Mouse (Mus musculus): ENCODE results near the gene Zfp830. TPM values are rescaled to one million over a fixed set of nuclear protein-coding genes. Genes with fewer than 3 reads are reported as not detected.

Gene Zfp830
- total RNA-seq (2021) = 10 to 100 TPM; 12.8 to 15.1 TPM
- polyA plus RNA-seq (2012; rRNA removed) = 4.4 and 5.7 TPM in 2 replicates
- long read RNA-seq, transcript Zfp830-201 (1 exons, 1,591 nt) = major isoform, 10 of 10 reads
- long read RNA-seq, partial matches to known transcripts = 0 of 10 reads
- long read RNA-seq, other reads (novel, unspliced or antisense) = 0 of 10 reads

- H3K79me2 ChIP-seq (replicated peaks; ENCODE audit: control insufficient read depth, insufficient read depth, low read length) = no peaks in the 10 kb centered on the region
- H3K36me3 ChIP-seq (ENCODE audit: control insufficient read depth, insufficient read depth, low read length) = peaks cover 10% of the 10 kb centered on the region
- peak within 1 kb of the TSS; percentile 84 for H3K9ac ChIP-seq (ENCODE audit: low read depth, low read length)
- peak within 1 kb of the TSS; percentile 98 for H3K4me3 ChIP-seq
- WGBS = under 1% methylated on average over 44 of the region's 44 CpGs
- H3K27ac ChIP-seq = peak within 1 kb of the TSS; percentile 87
- peak; percentile 95 for DNase-seq
- H3K27me3 ChIP-seq (ENCODE audit: control insufficient read depth, insufficient read depth, low read length) = no peaks in the 10 kb centered on the region
- H3K4me1 ChIP-seq (ENCODE audit: control insufficient read depth, insufficient read depth, low read length) = peaks cover 4% of the 10 kb centered on the region
- TF ChIP-seq POLR2A (IDR thresholded peaks at IDR 0.05; ENCODE audit: insufficient read depth, low read depth, low read length) (peak; percentile 99), EP300 (IDR thresholded peaks at IDR 0.05; ENCODE audit: insufficient read depth, low read depth, low read length) (0 out of 2 replicates have a peak, but pooled peaks have one; percentile 19), CTCF (IDR thresholded peaks at IDR 0.05) (no peak)
- intact Hi-C loops (cut with DNase I) = loop anchor here (1.0 to 10.0 kb wide), 4 partner anchors 17 to 531 kb away; partner anchors contain the start of genes Ap2b1, Fndc8, Lig3 and Rad51d
These were observed at the start of gene Zfp830, which contains the start of gene Cct6b for GRCm38 (mm10) chr11:82763742-82764437. TSS of gene Zfp830 (plus strand) at chr11:82764345. TSS of gene Cct6b (minus strand) at chr11:82764321.

- Histone ChIP-seq H3K27me3 (ENCODE audit: control insufficient read depth, insufficient read depth, low read length) (no peaks in the 10 kb centered on the region), H3K9ac (ENCODE audit: low read depth, low read length) (no peak overlapping the region), H3K4me3 (no peak overlapping the region), H3K4me1 (ENCODE audit: control insufficient read depth, insufficient read depth, low read length) (no peaks in the 10 kb centered on the region), H3K36me3 (ENCODE audit: control insufficient read depth, insufficient read depth, low read length) (no peaks in the 10 kb centered on the region), H3K79me2 (replicated peaks; ENCODE audit: control insufficient read depth, insufficient read depth, low read length) (no peaks in the 10 kb centered on the region), H3K27ac (no peak overlapping the region)
- TF ChIP-seq EP300 (IDR thresholded peaks at IDR 0.05; ENCODE audit: insufficient read depth, low read depth, low read length) (no peak), CTCF (IDR thresholded peaks at IDR 0.05) (no peak), POLR2A (IDR thresholded peaks at IDR 0.05; ENCODE audit: insufficient read depth, low read depth, low read length) (no peak)
- 71% methylated on average over 12 of the region's 12 CpGs for WGBS
- intact Hi-C loops (cut with DNase I) = no loop called here
- DNase-seq = no peak
These were observed 44.9 kb upstream of the Zfp830 start for GRCm38 (mm10) chr11:82719294-82719693.

GRCm38 (mm10) chr11:82726862-82727261 is 37.3 kb upstream of the Zfp830 start:
- 89% methylated on average over 2 of the region's 2 CpGs for WGBS
- Histone ChIP-seq H3K9ac (ENCODE audit: low read depth, low read length) (no peak overlapping the region), H3K27me3 (ENCODE audit: control insufficient read depth, insufficient read depth, low read length) (no peaks in the 10 kb centered on the region), H3K4me3 (no peak overlapping the region), H3K27ac (no peak overlapping the region), H3K36me3 (ENCODE audit: control insufficient read depth, insufficient read depth, low read length) (no peaks in the 10 kb centered on the region), H3K79me2 (replicated peaks; ENCODE audit: control insufficient read depth, insufficient read depth, low read length) (no peaks in the 10 kb centered on the region), H3K4me1 (ENCODE audit: control insufficient read depth, insufficient read depth, low read length) (no peaks in the 10 kb centered on the region)
- DNase-seq = no peak
- intact Hi-C loops (cut with DNase I) = no loop called here
- no peak for TF ChIP-seq CTCF (IDR thresholded peaks at IDR 0.05)
- TF ChIP-seq EP300 (IDR thresholded peaks at IDR 0.05; ENCODE audit: insufficient read depth, low read depth, low read length) = no peak
- TF ChIP-seq POLR2A (IDR thresholded peaks at IDR 0.05; ENCODE audit: insufficient read depth, low read depth, low read length) = no peak

GRCm38 (mm10) chr11:82734227-82734626 is 29.9 kb upstream of the Zfp830 start:
- TF ChIP-seq POLR2A (IDR thresholded peaks at IDR 0.05; ENCODE audit: insufficient read depth, low read depth, low read length) = no peak
- peak; percentile 27 for TF ChIP-seq CTCF (IDR thresholded peaks at IDR 0.05)
- no peak for TF ChIP-seq EP300 (IDR thresholded peaks at IDR 0.05; ENCODE audit: insufficient read depth, low read depth, low read length)
- no peak for DNase-seq
- no peaks in the 10 kb centered on the region for H3K27me3 ChIP-seq (ENCODE audit: control insufficient read depth, insufficient read depth, low read length)
- H3K27ac ChIP-seq = no peak overlapping the region
- H3K4me1 ChIP-seq (ENCODE audit: control insufficient read depth, insufficient read depth, low read length) = no peaks in the 10 kb centered on the region
- H3K9ac ChIP-seq (ENCODE audit: low read depth, low read length) = no peak overlapping the region
- H3K4me3 ChIP-seq = no peak overlapping the region
- no peaks in the 10 kb centered on the region for H3K36me3 ChIP-seq (ENCODE audit: control insufficient read depth, insufficient read depth, low read length)
- H3K79me2 ChIP-seq (replicated peaks; ENCODE audit: control insufficient read depth, insufficient read depth, low read length) = no peaks in the 10 kb centered on the region
- intact Hi-C loops (cut with DNase I) = no loop called here

GRCm38 (mm10) chr11:82739006-82739405 is 25.1 kb upstream of the Zfp830 start:
- no peak overlapping the region for H3K9ac ChIP-seq (ENCODE audit: low read depth, low read length)
- DNase-seq = no peak
- H3K27ac ChIP-seq = no peak overlapping the region
- H3K4me1 ChIP-seq (ENCODE audit: control insufficient read depth, insufficient read depth, low read length) = no peaks in the 10 kb centered on the region
- no peak for TF ChIP-seq CTCF (IDR thresholded peaks at IDR 0.05)
- no peak for TF ChIP-seq POLR2A (IDR thresholded peaks at IDR 0.05; ENCODE audit: insufficient read depth, low read depth, low read length)
- TF ChIP-seq EP300 (IDR thresholded peaks at IDR 0.05; ENCODE audit: insufficient read depth, low read depth, low read length) = no peak
- no peak overlapping the region for H3K4me3 ChIP-seq
- H3K79me2 ChIP-seq (replicated peaks; ENCODE audit: control insufficient read depth, insufficient read depth, low read length) = no peaks in the 10 kb centered on the region
- intact Hi-C loops (cut with DNase I) = no loop called here
- no peaks in the 10 kb centered on the region for H3K36me3 ChIP-seq (ENCODE audit: control insufficient read depth, insufficient read depth, low read length)
- no peaks in the 10 kb centered on the region for H3K27me3 ChIP-seq (ENCODE audit: control insufficient read depth, insufficient read depth, low read length)

GRCm38 (mm10) chr11:82746138-82746537 is 18.0 kb upstream of the Zfp830 start:
- Histone ChIP-seq H3K4me1 (ENCODE audit: control insufficient read depth, insufficient read depth, low read length) (peaks cover 3% of the 10 kb centered on the region), H3K27me3 (ENCODE audit: control insufficient read depth, insufficient read depth, low read length) (no peaks in the 10 kb centered on the region), H3K36me3 (ENCODE audit: control insufficient read depth, insufficient read depth, low read length) (no peaks in the 10 kb centered on the region), H3K79me2 (replicated peaks; ENCODE audit: control insufficient read depth, insufficient read depth, low read length) (no peaks in the 10 kb centered on the region), H3K27ac (no peak overlapping the region), H3K4me3 (no peak overlapping the region), H3K9ac (ENCODE audit: low read depth, low read length) (no peak overlapping the region)
- DNase-seq = peak; percentile 36 to 58
- TF ChIP-seq POLR2A (IDR thresholded peaks at IDR 0.05; ENCODE audit: insufficient read depth, low read depth, low read length) (no peak), CTCF (IDR thresholded peaks at IDR 0.05) (peak; percentile 79), EP300 (IDR thresholded peaks at IDR 0.05; ENCODE audit: insufficient read depth, low read depth, low read length) (0 out of 2 replicates have a peak, but pooled peaks have one; percentile 14)
- WGBS = 30% methylated on average over 6 of the region's 6 CpGs
- intact Hi-C loops (cut with DNase I) = loop anchor here (1.0 to 5.0 kb wide), 3 partner anchors 36 to 144 kb away; partner anchors contain the start of genes Lig3, Rad51d and Rffl
